Mouse (Mus musculus): ENCODE data around the gene Sipa1l1.

The Sipa1l1 gene

DNA sequence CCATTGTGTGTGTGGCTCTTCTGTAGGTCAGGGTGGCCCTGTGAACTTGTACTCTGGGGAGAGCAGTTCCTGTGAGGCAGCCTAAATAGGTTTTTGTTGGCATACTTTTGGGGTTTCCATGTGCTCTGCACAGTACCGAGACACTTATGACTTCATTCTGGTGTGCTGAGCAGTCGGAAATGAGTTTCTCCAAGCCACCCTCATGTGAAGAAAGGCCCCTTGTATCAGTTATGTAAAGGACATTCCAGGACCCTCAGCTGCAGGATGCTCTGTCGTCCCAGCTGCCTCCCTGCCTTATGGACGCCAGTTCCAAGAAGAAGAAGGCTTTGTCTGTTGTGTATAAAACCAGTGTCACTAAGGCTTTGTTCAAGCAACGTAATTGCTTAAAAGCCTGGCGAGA is 116.9 kb downstream of the Sipa1l1 start:
- in situ Hi-C loops (cut with MboI, MseI) = no loop called here

GRCm38 (mm10) chr12:82286804-82287203 is 117.7 kb downstream of the Sipa1l1 start:
- in situ Hi-C loops (cut with MboI, MseI) = no loop called here

DNA sequence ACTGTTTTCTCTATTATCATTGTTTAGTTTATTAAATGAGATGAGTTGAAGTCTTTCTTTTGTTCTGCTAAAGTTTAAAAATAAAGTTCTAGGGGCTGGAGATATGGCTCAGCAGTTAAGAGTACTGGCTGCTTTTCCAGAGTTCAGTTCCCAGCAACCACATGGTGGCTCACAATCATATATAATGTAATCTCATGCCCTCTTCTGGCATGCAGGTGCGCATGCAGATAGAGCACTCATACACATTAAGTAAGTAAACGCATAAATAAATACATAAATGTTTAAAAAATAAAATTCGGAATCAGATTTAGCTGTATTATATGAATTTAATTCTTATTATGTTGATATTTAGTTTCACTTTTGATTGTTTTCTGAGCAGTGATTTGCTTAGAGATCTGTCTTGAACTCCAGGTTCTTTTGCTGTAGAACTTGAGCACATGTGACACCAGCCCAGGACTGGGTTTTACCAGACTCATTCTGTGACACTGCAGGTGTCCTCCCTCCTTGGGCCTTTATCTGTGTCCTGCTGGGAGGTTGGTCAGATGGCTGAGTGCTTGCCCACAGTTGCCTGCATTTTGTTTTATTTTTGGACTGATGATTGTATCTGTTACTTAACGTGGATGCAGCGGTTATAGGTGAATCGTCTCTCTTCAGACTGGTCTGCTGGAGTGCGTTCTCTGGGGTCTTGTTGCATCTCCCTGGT is 124.6 kb downstream of the Sipa1l1 start:
- in situ Hi-C loops (cut with MboI, MseI) = no loop called here

DNA sequence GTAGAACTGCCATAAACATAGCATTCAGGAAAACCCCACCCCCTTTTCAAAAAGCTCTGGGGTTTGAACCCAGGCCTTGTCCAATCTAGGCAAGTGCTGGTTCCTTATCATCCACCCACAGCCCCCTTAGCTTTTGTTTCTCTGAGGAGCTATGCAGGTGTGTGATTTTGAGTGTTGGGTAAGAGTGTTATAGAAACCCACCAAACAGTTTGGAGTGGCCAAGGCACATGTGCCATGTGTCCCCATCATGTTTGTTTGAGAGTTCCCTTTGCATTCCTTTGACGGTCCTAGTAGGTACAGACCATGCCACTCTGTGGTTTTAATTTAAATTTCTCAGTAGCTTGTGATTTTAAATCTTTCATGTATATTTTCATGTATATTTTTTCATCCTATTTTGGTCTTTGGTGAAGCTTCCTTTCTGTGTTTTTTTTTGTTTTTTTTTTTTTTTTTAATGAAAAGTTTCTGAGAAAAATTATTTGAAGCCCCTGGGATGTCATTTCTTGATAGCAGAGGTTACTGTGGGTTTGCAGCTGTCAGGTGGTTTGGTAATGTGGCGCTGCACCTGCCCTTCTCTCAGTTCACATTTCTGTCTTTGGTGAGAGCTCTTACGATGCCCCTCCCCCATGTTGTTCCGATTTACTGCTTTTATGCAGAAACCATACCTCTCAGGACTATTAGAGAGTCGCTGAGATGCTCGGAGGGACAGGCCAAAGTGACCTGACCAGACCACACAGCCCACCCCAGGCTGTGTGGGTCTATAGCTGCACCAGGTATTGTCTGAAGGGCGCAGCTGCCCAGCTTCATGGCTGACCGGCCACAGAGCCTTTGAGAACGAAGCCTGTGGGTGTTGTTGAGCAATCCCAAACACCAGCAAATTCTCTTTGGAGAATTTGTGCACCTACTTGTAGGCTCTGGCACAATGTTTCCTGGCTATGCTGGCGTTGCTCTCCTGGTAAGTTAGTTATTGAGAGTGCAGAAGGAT is 126.1 kb downstream of the Sipa1l1 start:
- in situ Hi-C loops (cut with MboI, MseI) = no loop called here

- in situ Hi-C loops (cut with MboI, MseI) = no loop called here
Measured at GRCm38 (mm10) chr12:82296276-82296675, 127.2 kb downstream of the Sipa1l1 start.

DNA sequence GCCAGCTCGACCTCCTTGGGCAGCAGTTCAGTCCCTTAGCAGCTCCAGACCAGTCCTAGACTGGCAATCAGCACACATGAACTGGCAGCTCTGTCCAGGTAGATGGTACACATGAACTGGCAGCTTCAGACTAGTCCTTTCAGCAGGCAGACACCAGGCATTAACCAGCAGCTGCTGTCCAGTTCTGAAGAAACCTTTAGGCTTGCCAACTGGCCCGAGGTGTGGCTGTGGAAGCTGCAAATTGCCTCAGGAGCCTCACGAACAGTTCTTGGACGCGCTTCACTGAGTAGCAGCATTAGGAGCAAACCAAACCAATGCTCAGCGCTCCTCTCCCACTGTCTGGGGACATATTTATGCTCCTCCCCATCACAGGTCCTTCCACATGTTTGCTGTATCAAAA is 128.1 kb downstream of the Sipa1l1 start:
- in situ Hi-C loops (cut with MboI, MseI) = no loop called here

- in situ Hi-C loops (cut with MboI, MseI) = no loop called here
Measured at GRCm38 (mm10) chr12:82298662-82299460, 129.7 kb downstream of the Sipa1l1 start.

GRCm38 (mm10) chr12:82304140-82304539 is 135.0 kb downstream of the Sipa1l1 start:
- in situ Hi-C loops (cut with MboI, MseI) = no loop called here

DNA sequence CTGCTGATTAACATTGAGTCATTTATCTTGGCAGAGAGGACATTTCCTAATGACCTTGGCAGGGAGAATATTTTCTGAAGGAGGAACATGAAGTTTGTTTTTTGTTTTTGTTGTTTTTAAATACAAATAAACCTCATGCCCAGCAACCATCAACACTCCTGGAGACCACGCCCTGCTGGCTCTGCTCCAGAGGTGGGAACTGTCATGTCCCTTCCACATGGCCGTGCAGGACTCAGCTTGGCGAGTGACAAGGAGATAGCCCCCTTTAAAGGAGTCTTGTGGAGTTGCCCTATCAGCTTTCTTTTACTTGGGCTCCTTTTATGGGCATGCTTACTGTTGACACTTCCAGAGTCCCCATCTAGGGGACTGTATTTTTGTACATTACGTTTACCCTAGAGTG is 136.9 kb downstream of the Sipa1l1 start:
- in situ Hi-C loops (cut with MboI, MseI) = no loop called here

GRCm38 (mm10) chr12:82311593-82311992 is 142.5 kb downstream of the Sipa1l1 start:
- in situ Hi-C loops (cut with MboI, MseI) = no loop called here

DNA sequence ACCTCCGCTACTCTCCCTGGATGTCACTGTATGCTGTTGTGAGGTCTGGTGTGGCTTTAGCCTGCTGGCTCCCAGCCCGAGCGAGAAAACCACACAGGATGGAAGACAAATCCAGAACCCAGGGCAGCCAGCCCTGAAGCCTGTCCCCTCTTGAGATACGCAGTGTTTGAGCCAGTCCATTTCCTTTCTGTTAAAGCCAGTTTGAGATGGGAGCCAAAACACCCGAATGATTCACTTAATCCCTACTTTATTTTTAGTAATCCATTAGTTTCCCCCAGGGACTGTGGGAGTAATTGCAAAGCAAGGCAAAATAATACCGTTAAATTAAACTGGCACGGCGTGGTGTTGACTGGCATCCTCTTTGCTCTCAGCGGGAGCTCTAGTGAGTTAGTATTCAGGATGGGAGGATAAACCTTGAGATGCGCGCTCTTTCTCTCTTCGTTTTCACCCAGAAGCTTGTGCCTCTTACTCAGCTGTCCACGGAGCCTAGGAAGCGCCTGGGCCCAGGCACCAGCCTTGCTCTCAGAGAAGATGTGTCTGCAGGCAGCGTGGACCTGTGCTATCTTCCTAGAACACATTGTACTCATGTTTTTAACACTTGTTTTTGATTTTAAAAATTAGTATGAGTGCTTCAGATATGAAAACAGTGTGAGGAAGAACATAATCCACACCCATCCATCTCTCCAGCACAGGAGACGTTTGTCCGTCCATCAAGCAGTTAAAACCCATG is 143.1 kb downstream of the Sipa1l1 start:
- in situ Hi-C loops (cut with MboI, MseI) = no loop called here

GRCm38 (mm10) chr12:82313091-82313490 is 144.0 kb downstream of the Sipa1l1 start:
- in situ Hi-C loops (cut with MboI, MseI) = no loop called here

DNA sequence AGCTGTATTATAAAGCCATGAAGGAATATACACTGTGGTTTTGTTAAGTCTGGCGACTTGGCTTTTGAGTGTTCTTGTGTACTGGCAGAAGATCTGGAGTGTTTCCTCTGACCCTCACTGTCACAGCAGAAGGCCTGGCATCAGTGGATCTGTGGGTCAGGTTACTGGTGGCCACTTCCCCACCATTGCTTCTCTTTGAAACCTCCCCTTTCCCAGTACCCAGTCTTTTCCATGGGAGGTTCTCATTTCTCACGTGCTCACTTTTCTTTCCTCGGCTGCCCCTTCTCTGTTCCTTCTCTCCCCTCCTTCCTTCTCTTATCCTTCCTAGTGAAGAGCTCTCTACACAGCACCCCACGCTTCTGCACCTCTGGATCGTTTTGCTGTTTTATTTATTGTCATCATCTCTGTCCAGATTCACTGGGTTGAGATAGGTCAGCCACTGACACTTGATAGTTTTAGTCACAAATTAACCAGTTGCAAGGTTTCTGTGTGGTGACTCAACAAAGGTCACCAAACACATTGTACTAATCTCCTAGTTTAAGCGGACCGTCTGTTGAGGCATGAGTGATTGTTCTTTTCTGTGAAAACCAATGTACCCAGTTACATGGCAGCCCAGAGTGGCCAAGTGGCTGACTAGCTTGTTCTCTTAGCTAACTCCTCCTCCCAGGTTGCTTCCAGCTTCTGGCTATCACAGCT is 150.5 kb downstream of the Sipa1l1 start:
- in situ Hi-C loops (cut with MboI, MseI) = no loop called here

GRCm38 (mm10) chr12:82320204-82320603 is 151.1 kb downstream of the Sipa1l1 start:
- in situ Hi-C loops (cut with MboI, MseI) = no loop called here

DNA sequence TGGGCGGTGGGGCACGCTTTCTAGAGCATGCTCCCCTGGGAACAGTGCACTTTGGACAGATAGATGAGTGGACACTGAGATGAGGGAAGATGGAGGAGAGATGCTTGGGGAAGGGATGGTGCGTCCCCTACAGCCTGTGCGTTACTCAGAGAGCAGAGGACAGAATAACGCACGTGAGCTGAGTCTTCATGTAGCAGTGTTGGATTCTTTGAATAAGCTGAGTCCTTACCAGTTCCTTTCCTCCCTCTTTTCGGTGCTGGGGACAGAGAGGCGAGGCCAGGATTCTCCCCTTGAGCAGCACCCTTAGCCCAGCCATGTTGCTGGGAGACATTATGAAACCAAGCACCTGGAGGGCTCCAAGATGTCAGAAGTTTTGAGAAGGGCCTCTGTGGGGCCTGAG is 152.3 kb downstream of the Sipa1l1 start:
- in situ Hi-C loops (cut with MboI, MseI) = no loop called here

DNA sequence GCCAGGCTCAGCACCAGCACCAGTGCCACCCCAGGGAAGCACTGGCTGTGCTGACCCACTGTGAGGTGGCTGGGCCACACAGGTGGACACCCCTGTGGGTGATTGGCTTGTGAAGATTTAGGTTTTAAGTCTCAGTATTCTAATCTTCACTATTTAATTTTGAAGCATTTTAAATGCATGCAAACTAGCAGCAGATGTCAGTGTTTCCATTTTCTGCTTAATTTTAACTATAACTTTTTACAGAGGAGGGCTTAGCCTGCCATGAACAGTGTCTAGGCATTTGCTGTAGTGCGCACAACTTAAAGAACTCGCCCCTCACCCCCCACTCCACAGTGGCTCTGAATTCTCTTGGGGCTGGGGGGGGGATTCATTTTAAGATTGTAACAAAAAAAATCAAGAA is 152.7 kb downstream of the Sipa1l1 start:
- in situ Hi-C loops (cut with MboI, MseI) = no loop called here

DNA sequence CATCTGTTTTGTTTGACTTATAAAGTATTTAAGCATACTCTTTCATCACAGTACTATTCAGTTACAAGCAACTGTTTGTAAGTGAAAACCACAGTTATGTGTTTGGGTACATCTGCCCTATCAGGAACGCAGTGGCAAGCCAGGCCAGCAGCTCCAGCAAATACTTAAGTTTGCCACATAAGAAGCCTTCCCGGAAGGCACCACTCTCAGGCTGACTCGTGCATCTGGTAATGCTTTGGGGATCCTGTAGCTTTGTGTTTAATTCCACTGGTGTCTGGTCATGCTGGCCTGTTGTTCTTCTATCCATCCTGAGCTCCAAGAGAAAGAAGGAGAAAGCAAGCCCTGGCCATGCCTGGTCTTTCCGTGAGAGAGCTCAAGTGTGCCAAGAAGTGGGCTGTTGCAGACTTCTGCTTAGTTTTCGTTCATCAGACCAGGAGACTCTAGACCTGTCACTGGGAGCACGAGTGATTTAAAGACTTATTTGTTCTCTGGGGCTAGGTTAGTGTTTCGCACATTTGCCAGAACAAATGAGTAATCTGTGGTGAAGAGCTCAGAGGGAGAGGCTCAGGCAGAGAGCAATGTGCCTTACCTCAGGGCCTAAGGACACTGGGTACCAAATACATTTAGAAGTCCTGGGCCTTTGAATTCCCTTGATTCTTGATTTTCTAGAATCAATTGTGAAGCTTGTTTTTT is 153.8 kb downstream of the Sipa1l1 start:
- in situ Hi-C loops (cut with MboI, MseI) = no loop called here

- in situ Hi-C loops (cut with MboI, MseI) = no loop called here
Measured at GRCm38 (mm10) chr12:82324621-82325020, 155.5 kb downstream of the Sipa1l1 start.

DNA sequence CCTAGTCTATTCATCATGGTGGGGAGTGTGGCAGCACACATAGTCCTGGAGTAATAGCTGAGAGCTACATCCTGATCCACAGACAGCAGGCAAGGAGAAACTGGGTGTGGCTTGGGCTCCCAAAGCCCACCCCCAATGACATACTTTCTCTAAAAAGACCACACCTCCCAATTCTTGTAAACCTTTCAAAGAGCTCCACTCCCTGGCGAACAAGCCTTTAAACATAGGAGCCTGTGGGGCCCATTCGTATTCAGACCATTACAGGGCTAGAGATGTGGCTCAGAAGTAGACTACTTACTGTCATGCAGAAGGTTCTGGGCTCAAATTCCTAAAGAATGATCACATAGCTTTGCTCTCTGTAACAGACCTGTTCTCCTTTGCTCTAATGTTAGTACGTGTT is 156.4 kb downstream of the Sipa1l1 start:
- in situ Hi-C loops (cut with MboI, MseI) = no loop called here

DNA sequence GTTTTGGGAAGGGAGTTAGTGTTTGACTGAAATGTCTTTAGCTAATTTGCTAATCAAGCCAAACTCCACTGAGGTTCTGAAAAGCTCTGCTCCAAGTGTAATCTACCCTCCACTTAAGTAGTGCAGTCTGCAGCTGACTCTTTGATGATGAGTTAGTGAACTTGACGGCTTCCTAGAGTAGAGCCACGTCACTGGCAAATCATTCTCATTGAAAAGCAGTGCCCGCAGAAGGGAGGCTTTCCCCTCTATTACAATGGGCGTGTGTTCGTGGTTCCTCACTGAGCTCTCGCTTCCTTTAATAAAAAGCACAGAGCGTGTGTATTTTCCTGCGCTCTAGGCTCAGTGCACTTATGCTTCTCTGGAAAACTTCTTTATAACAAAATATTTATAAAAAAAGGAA is 157.3 kb downstream of the Sipa1l1 start:
- in situ Hi-C loops (cut with MboI, MseI) = no loop called here
